Mouse (Mus musculus) 416B (cell line): ENCODE results near the gene Fam83e.
A peak's percentile ranks its signal among the peaks of the same experiment; 100 is the strongest.

Experiments
- DNase-seq: peaks from one replicate; pipeline ENCODE4 v3.0.0; 2011; ENCODE audit warnings: low read depth

The Fam83e gene

GRCm38 (mm10) chr7:45702316-45702715 lies 18.7 kb upstream of the Fam83e start:
- DNase-seq: no peak

- DNase-seq: no peak
Measured at GRCm38 (mm10) chr7:45702809-45703520, 18.0 kb upstream of the Fam83e start.

- DNase-seq: no peak
Measured at GRCm38 (mm10) chr7:45703521-45704033, 17.4 kb upstream of the Fam83e start.

- peak; percentile 97 for DNase-seq
Measured at GRCm38 (mm10) chr7:45704046-45704559, 16.9 kb upstream of the Fam83e start.

GRCm38 (mm10) chr7:45704730-45705442 lies 16.1 kb upstream of the Fam83e start, which contains the start of gene Dbp:
Gene Dbp, plus strand, starts transcription at chr7:45705088.
- peak; percentile 100 for DNase-seq

DNA sequence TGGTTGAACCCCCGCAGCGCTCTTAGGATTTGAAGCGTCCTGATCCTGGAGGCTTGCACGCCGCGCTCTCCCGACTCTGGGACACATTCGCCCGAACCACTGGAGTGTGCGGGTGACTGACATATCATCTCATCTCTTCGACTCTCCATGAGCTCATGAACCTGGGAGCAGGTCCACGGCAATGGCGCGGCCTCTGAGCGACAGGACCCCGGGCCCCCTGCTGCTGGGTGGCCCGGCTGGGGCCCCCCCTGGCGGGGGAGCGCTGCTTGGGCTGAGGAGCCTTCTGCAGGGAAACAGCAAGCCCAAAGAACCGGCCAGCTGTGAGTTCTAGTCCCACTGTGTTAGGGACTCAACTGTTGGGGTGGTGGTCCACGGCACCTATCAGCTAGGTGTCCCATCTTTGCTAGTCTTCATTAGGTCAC lies 15.6 kb upstream of the Fam83e start:
- DNase-seq: no peak

DNA sequence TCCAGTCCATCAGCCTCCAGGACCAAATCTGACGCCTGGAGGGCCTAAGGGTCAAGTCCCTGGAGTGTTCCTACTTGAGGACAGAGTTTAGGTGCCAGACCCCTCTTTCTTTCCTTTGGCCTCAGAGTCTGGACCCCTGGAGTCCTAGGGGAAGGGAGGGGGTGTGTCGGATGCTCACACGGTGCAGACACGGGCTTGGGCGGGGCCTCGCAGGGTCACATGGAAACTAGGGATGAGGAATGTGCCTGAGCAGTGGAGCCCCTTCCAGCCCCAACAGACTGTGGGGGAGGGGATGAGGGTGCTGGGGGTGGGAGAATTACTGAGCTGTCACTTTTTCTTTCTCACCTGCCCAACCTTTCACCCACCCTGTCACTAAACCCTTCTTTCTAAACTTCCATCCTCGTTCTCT lies 15.1 kb upstream of the Fam83e start:
- peak; percentile 79 for DNase-seq

DNA sequence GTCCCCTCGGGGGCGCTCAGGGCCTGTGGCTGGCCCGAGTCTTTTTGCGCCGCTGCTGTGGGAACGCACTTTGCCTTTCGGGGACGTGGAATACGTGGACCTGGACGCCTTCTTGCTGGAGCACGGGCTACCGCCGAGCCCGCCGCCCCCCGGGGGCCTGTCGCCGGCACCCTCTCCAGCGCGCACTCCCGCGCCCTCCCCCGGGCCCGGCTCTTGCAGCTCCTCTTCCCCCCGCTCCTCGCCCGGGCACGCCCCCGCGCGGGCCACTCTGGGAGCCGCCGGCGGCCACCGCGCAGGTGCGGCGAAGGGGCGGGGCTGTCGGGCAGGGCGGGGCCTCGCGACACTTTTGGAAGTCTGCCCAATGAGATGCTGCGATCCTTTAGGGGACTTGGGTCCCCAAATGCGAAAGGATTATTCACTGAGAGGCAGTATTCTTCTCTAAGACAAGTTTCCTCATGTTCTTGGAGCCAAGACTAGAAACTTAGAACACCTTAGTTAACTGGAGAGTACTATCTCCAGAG lies 14.2 kb upstream of the Fam83e start:
- DNase-seq: peak; percentile 93

GRCm38 (mm10) chr7:45707375-45707967 lies 13.5 kb upstream of the Fam83e start:
- peak; percentile 98 for DNase-seq

DNA sequence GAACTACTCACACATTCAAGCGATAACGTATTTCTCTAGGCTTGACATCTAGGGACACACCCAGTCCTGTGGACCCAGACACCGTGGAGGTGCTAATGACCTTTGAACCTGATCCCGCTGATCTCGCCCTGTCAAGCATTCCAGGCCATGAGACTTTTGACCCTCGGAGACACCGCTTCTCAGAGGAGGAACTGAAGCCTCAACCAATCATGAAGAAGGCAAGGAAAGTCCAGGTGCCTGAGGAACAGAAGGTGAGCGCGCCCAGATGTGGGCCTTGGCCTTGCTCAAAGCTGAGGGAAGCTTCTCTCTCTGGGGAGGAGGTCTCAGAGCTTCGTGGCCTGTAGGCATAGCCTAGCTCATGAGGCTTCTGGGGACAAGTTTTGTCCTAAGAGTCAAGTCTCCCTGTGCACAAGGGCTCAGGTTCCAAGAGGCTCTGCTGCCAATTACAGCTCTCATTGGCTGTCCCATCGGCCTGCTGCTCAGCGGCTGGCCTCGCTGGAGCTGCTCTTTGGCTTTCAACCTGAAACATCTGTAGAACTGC lies 12.7 kb upstream of the Fam83e start:
- peak; percentile 38 for DNase-seq

GRCm38 (mm10) chr7:45709036-45709435 lies 12.0 kb upstream of the Fam83e start:
- no peak for DNase-seq

DNA sequence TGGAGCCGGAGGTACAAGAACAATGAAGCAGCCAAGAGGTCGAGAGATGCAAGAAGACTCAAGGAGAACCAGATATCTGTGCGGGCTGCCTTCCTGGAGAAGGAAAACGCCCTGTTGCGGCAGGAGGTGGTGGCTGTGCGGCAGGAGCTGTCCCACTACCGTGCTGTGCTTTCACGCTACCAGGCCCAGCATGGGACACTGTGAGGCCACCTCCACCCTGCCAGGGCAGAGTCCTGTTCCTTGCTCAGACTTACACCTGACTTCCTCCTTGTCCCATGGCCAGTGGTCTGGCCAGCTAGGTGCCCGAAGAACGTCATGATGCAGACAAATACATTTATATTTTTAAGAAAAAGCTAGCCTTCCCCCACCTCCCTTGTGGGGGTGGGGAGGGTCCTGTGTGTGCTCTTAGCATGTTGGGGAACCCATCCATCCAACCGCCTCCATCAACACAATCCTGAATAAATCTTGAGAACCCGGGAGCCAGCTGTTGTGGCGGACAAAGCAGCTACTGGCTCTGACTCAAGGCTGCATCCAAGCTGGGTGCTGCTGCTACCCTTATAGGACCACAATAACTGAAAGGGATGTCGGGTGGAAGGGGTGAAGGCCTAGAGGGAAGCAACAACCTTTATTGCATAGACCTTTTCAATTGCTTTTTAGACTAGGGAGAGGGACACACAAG lies 11.2 kb upstream of the Fam83e start:
- no peak for DNase-seq

- DNase-seq: no peak
Measured at GRCm38 (mm10) chr7:45710477-45711191, 10.4 kb upstream of the Fam83e start.

GRCm38 (mm10) chr7:45711316-45712021 lies 9.5 kb upstream of the Fam83e start:
- DNase-seq: no peak

- no peak for DNase-seq
Measured at GRCm38 (mm10) chr7:45712022-45712757, 8.8 kb upstream of the Fam83e start.

- no peak for DNase-seq
Measured at GRCm38 (mm10) chr7:45713396-45713795, 7.6 kb upstream of the Fam83e start.

DNA sequence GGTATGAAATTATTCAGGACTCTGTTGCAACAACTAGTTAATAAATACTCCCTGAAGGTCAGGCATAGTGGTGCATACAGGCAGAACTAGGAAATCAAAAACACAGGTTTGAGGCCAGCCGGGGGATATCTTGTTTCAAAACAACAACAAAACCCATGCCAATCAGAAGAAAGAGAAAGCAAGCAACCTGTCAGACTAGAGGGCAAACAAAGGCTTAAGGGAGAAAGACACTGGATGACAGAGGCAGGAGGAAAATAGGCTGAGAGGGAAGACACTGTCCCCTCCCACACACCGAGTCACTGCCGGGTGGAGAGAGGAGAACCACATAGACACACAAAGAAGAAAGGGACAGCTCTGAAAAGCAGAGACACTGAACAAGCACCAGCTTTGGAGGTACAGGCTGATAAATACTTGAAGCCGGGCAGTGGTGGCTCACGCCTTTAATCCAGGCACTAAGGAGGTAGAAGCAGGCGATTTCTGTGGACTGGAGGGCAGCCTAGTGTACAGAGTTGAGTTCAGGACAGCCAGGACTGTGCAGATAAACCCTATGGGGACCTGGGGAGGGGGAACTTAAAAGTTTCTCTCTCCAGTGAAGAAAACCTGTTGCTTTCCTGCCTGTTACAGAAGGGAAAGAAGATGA lies 7.0 kb upstream of the Fam83e start:
- no peak for DNase-seq

DNA sequence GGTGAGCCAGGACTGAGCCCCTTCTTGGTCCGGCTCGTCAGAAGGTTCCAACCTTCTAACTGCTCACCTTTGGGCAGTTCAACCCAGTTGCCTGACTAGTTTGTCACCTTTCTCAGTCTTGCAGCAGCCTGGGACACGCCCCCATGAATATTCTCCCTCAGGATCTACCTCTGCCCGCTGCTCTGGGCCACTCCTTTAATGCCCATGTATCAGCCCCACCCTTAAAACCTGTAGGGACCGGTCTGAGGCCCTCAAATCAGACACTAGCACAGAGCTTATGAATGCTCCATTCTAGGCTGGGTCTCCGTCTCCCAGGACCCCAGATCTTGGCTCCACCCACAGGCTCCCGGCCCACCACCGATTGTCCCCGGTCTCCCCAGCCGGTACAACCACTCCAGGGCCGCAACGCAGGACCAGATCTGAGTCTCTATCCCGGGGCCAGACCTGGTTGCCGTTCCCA lies 6.4 kb upstream of the Fam83e start:
- DNase-seq: no peak
